Comparison of ENCODE assay signal across 20 mouse cellular contexts in the genomic region with DNA sequence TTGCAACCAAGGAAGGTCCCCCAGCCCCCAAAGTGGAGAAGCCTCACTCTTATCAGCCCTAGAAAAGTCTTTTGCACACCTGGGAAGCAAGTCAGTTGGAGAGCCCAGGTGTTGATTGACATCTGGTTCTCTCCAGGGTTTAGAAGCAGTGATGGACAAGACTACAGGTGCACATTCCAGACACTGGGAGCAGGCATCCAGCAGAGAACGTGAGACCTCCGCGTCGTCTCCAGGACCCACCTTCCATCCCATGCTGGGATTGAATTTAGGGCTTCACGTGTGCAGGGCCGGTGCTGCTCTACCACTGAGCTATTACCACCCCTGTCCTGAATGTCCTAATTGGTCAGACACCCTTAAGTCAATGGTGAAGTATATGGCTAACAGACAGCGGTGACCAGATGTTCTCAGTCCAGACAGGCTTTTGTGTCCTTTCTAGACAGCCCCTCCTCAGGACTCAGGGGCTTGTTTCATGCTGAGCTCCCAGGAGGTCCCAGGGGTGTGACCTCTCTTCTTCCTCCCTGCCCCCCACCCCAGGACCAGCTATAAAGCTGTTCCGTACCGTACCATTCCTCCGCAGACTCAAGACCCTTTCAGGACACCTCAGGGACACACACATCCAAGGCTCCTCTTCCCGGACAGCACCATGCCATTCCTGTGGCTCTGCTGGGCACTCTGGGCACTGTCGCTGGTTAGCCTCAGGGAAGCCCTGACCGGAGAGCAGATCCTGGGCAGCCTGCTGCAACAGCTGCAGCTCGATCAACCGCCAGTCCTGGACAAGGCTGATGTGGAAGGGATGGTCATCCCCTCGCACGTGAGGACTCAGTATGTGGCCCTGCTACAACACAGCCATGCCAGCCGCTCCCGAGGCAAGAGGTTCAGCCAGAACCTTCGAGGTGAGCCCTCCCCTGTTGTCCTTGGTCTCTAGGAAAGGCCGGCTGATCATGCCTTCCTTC. TPM values are rescaled to one million over a fixed set of nuclear protein-coding genes. Genes with fewer than 3 reads are reported as not detected.
DNase-seq lines count a peak whose midpoint lies in the region; ATAC-seq and TF ChIP-seq lines count a peak whose summit lies in the region.
"Had no signal": no experiment of that assay in that cellular context is flagged by ENCODE, and none has a peak within 500 bp of the region (broad histone marks: within the 10 kb centered on the region; RNA-seq: fewer than 3 reads in every experiment).

A gene (plus strand): TSS at position 556 of the 953 bp plus-strand sequence.

- no peaks in the 10 kb centered on the region for H3K36me3 ChIP-seq in hindbrain, embryonic 11.5 days (ENCODE audit: control insufficient read depth, insufficient read depth, low read length)
- H3K36me3 ChIP-seq in hindbrain, postnatal 0 days (ENCODE audit: insufficient read depth, low read length): no peaks in the 10 kb centered on the region
- H3K36me3 ChIP-seq in midbrain, embryonic 13.5 days: no peaks in the 10 kb centered on the region
- H3K36me3 ChIP-seq in midbrain, embryonic 16.5 days (ENCODE audit: control insufficient read depth, insufficient read depth, low read length): no peaks in the 10 kb centered on the region
- peaks cover 8% of the 10 kb centered on the region; the same call in 1 of the 2 replicates for H3K36me3 ChIP-seq in ES-E14 (ENCODE audit: control insufficient read depth, insufficient read depth, low read length, poor library complexity, severe bottlenecking)
- H3K36me3 ChIP-seq in liver, postnatal 0 days (replicated peaks; ENCODE audit: insufficient read depth, low read length): no peaks in the 10 kb centered on the region
- H3K36me3 ChIP-seq: embryonic facial prominence, embryonic 15.5 days had no signal

- no peak for TF ChIP-seq CTCF in hindbrain, postnatal 0 days (IDR thresholded peaks at IDR 0.05; ENCODE audit: low read depth)
- TF ChIP-seq CTCF in liver, postnatal 0 days (IDR thresholded peaks at IDR 0.05; ENCODE audit: low read depth): no peak

- in situ Hi-C loops in ES-E14 (cut with MboI; ENCODE audit: low sequenced_read_pairs in 2 of 2, unreplicated experiment in 2 of 2): no loop called here

- no peak for TF ChIP-seq EP300 in liver, postnatal 0 days (IDR thresholded peaks at IDR 0.05; ENCODE audit: low read depth)

- no peaks in the 10 kb centered on the region; the same call in none of the 2 replicates for H3K4me1 ChIP-seq in hindbrain, embryonic 11.5 days (replicated peaks; ENCODE audit: control insufficient read depth, insufficient read depth, low read length)
- H3K4me1 ChIP-seq in hindbrain, postnatal 0 days (ENCODE audit: insufficient read depth, low read length): no peaks in the 10 kb centered on the region
- peaks cover 13% of the 10 kb centered on the region for H3K4me1 ChIP-seq in midbrain, embryonic 13.5 days (replicated peaks)
- no peaks in the 10 kb centered on the region for H3K4me1 ChIP-seq in midbrain, embryonic 16.5 days (ENCODE audit: control insufficient read depth, insufficient read depth, low read length)
- peaks cover 0 to 15% of the 10 kb centered on the region in 2 experiments; a peak in 2 of 4 replicates for H3K4me1 ChIP-seq in ES-E14 (ENCODE audit: control insufficient read depth in 2 of 2, insufficient read depth in 2 of 2, low read length in 2 of 2, poor library complexity in 1 of 2)
- peaks cover 17% of the 10 kb centered on the region for H3K4me1 ChIP-seq in liver, postnatal 0 days (ENCODE audit: insufficient read depth)
- H3K4me1 ChIP-seq: embryonic facial prominence, embryonic 15.5 days had no signal

- ATAC-seq in hindbrain, embryonic 11.5 days (ENCODE audit: low FRiP score): no peak
- ATAC-seq in hindbrain, postnatal 0 days: no peak
- no peak for ATAC-seq in midbrain, embryonic 13.5 days
- no peak for ATAC-seq in midbrain, embryonic 16.5 days
- no peak for ATAC-seq in liver, postnatal 0 days

- H3K27ac ChIP-seq in hindbrain, embryonic 11.5 days (ENCODE audit: low read depth, low read length): no peak within 1 kb of the TSS
- H3K27ac ChIP-seq in hindbrain, postnatal 0 days: no peak within 1 kb of the TSS
- no peak within 1 kb of the TSS for H3K27ac ChIP-seq in midbrain, embryonic 13.5 days
- no peak within 1 kb of the TSS for H3K27ac ChIP-seq in midbrain, embryonic 16.5 days (ENCODE audit: low read length)
- H3K27ac ChIP-seq in ES-E14 (ENCODE audit: insufficient read depth, low read depth, low read length, poor library complexity, severe bottlenecking): peak within 1 kb of the TSS; percentile 73
- H3K27ac ChIP-seq in liver, postnatal 0 days (ENCODE audit: low read depth): no peak within 1 kb of the TSS
- H3K27ac ChIP-seq: embryonic facial prominence, embryonic 15.5 days; heart, adult 2 months; macrophage had no signal

- H3K9ac ChIP-seq in hindbrain, embryonic 11.5 days (ENCODE audit: low read depth, low read length): no peak within 1 kb of the TSS
- H3K9ac ChIP-seq in hindbrain, postnatal 0 days (replicated peaks; ENCODE audit: low read length): no peak within 1 kb of the TSS
- 0 out of 2 replicates have a peak within 1 kb of the TSS, but pooled peaks have one; percentile 23 for H3K9ac ChIP-seq in midbrain, embryonic 13.5 days (replicated peaks)
- H3K9ac ChIP-seq in midbrain, embryonic 16.5 days (ENCODE audit: low read depth, low read length): no peak within 1 kb of the TSS
- H3K9ac ChIP-seq in ES-E14 (ENCODE audit: insufficient read depth, low read depth, low read length, poor library complexity, severe bottlenecking): peak within 1 kb of the TSS; percentile 68
- no peak within 1 kb of the TSS for H3K9ac ChIP-seq in liver, postnatal 0 days (replicated peaks)
- H3K9ac ChIP-seq: embryonic facial prominence, embryonic 15.5 days; lung, embryonic 14.5 days had no signal

- H3K4me2 ChIP-seq in hindbrain, embryonic 11.5 days (replicated peaks; ENCODE audit: low read depth, low read length): no peak within 1 kb of the TSS
- H3K4me2 ChIP-seq in hindbrain, postnatal 0 days (ENCODE audit: low read depth, low read length): no peak within 1 kb of the TSS
- H3K4me2 ChIP-seq in midbrain, embryonic 13.5 days (replicated peaks): no peak within 1 kb of the TSS
- no peak within 1 kb of the TSS for H3K4me2 ChIP-seq in midbrain, embryonic 16.5 days (ENCODE audit: low read length)
- H3K4me2 ChIP-seq in liver, postnatal 0 days (ENCODE audit: low read depth, low read length): peak within 1 kb of the TSS; percentile 71; the same call in 1 of the 2 replicates
- H3K4me2 ChIP-seq: midbrain, embryonic 11.5 days had no signal

- peak; percentile 10 for DNase-seq in hindbrain, embryonic 11.5 days (ENCODE audit: low spot score)
- DNase-seq in hindbrain, postnatal 0 days (ENCODE audit: low spot score): no peak
- no peak for DNase-seq in ES-E14 (ENCODE audit: low read depth, low spot score)
- DNase-seq in liver, postnatal 0 days: no peak
- DNase-seq in ovary, postnatal 10 days (ENCODE audit: low spot score): no peak
- no peak for DNase-seq in lung, adult 18-20 months
- DNase-seq: cerebellum, adult 8-10 months; gastrocnemius, postnatal 10 days; heart, adult 2 months; heart, postnatal 14 days; kidney, adult 8-10 months; kidney, postnatal 36 days; left cerebral cortex, postnatal 4 days; lung, embryonic 14.5 days; thymus, postnatal 25 days had no signal

- H3K4me3 ChIP-seq in hindbrain, embryonic 11.5 days (ENCODE audit: low read depth, low read length): no peak within 1 kb of the TSS
- no peak within 1 kb of the TSS for H3K4me3 ChIP-seq in hindbrain, postnatal 0 days (ENCODE audit: low read length)
- H3K4me3 ChIP-seq in midbrain, embryonic 13.5 days (replicated peaks): no peak within 1 kb of the TSS
- no peak within 1 kb of the TSS for H3K4me3 ChIP-seq in midbrain, embryonic 16.5 days (ENCODE audit: low read depth, low read length)
- peak within 1 kb of the TSS; percentile 59 to 62 for H3K4me3 ChIP-seq in ES-E14 (ENCODE audit: insufficient read depth in 1 of 2, low read depth in 1 of 2, low read length in 2 of 2, poor library complexity in 1 of 2, severe bottlenecking in 1 of 2)
- no peak within 1 kb of the TSS for H3K4me3 ChIP-seq in liver, postnatal 0 days (ENCODE audit: low read depth, low read length)
- H3K4me3 ChIP-seq: heart, adult 2 months had no signal

- peaks cover 40% of the 10 kb centered on the region for H3K27me3 ChIP-seq in hindbrain, embryonic 11.5 days (ENCODE audit: control insufficient read depth, insufficient read depth, low read length)
- peaks cover 9% of the 10 kb centered on the region for H3K27me3 ChIP-seq in hindbrain, postnatal 0 days (ENCODE audit: insufficient read depth, low read length)
- peaks cover 51% of the 10 kb centered on the region for H3K27me3 ChIP-seq in midbrain, embryonic 13.5 days
- H3K27me3 ChIP-seq in midbrain, embryonic 16.5 days (ENCODE audit: control insufficient read depth, insufficient read depth, low read depth, low read length): peaks cover 27% of the 10 kb centered on the region
- H3K27me3 ChIP-seq in liver, postnatal 0 days (ENCODE audit: insufficient read depth, low read length): peaks cover 18% of the 10 kb centered on the region

- 9% methylated on average over 21 of the region's 21 CpGs for WGBS in hindbrain, embryonic 11.5 days
- WGBS in hindbrain, postnatal 0 days: 17% methylated on average over 21 of the region's 21 CpGs
- 14% methylated on average over 21 of the region's 21 CpGs for WGBS in midbrain, embryonic 13.5 days
- WGBS in midbrain, embryonic 16.5 days: 13% methylated on average over 21 of the region's 21 CpGs
- WGBS in liver, postnatal 0 days (ENCODE audit: insufficient replicate concordance): 44% methylated on average over 21 of the region's 21 CpGs

- no peaks in the 10 kb centered on the region for H3K9me3 ChIP-seq in hindbrain, embryonic 11.5 days (ENCODE audit: control insufficient read depth, low read length)
- H3K9me3 ChIP-seq in hindbrain, postnatal 0 days (ENCODE audit: low read length): no peaks in the 10 kb centered on the region
- H3K9me3 ChIP-seq in midbrain, embryonic 13.5 days: no peaks in the 10 kb centered on the region
- H3K9me3 ChIP-seq in midbrain, embryonic 16.5 days (replicated peaks; ENCODE audit: control insufficient read depth, low read length, poor library complexity, severe bottlenecking): no peaks in the 10 kb centered on the region
- H3K9me3 ChIP-seq in ES-E14 (ENCODE audit: control insufficient read depth, insufficient read depth, low read depth, low read length): no peaks in the 10 kb centered on the region
- no peaks in the 10 kb centered on the region for H3K9me3 ChIP-seq in liver, postnatal 0 days (ENCODE audit: low read length)
- H3K9me3 ChIP-seq: embryonic facial prominence, embryonic 15.5 days had no signal

TF ChIP-seq in ES-E14, 5 proteins besides CTCF, POLR2A, EP300 and RAD21 (continues in another document):
- TF ChIP-seq HCFC1 (IDR thresholded peaks at IDR 0.05; ENCODE audit: borderline replicate concordance, insufficient read depth, low read length): no peak

RNA-seq across cellular contexts. Expression of the gene that starts here (rescaled TPM):
- polyA plus RNA-seq in hindbrain, embryonic 11.5 days (2014; fragmentation: Nextera tagmentation; extraction: Ambion mirVana): 0.39 and 0.90 TPM in 2 replicates
- total RNA-seq in hindbrain, postnatal 0 days (2014; rRNA removed): not detected in 2 replicates
- 0.29 and 0.42 TPM in 2 replicates for polyA plus RNA-seq in hindbrain, postnatal 0 days (2015; fragmentation: Nextera tagmentation; extraction: Ambion mirVana)
- 0.31 TPM in 1 of 2 replicates, not detected in the other for polyA plus RNA-seq in midbrain, embryonic 13.5 days (2015; fragmentation: Nextera tagmentation; extraction: Ambion mirVana)
- 0.26 TPM in 1 of 2 replicates, not detected in the other for polyA plus RNA-seq in midbrain, embryonic 16.5 days (2015; fragmentation: Nextera tagmentation; extraction: Ambion mirVana)
- 281 and 714 TPM in 2 replicates for total RNA-seq in ES-E14 (2012; rRNA removed)
- polyA plus RNA-seq in liver, postnatal 0 days (2015; fragmentation: Nextera tagmentation; extraction: Ambion mirVana): 1.6 and 2.2 TPM in 2 replicates

Comparison
In these comparisons a context has a peak if more than half of its experiments do, and no peak if none do; other contexts are left out.
1. RNA of the gene that starts here (total RNA-seq): 281 to 714 TPM in ES-E14; not detected in hindbrain, postnatal 0 days; every median in the first group is over 100 times any median in the second.
2. H3K9ac ChIP-seq: peak in midbrain, embryonic 13.5 days (single experiment) and ES-E14 (single experiment); none in hindbrain, embryonic 11.5 days (single experiment), hindbrain, postnatal 0 days (single experiment), midbrain, embryonic 16.5 days (single experiment) and liver, postnatal 0 days (single experiment).
3. Peak in DNase-seq in hindbrain, embryonic 11.5 days; RNA of the gene not detected or under 1 TPM.
4. H3K4me3 ChIP-seq: peak in ES-E14 (2 of 2); none in hindbrain, embryonic 11.5 days (single experiment), hindbrain, postnatal 0 days (single experiment), midbrain, embryonic 13.5 days (single experiment), midbrain, embryonic 16.5 days (single experiment) and liver, postnatal 0 days (single experiment).